Mouse (Mus musculus) heart, embryonic 10.5 days (tissue): Measurements from ENCODE around the gene Arhgap28. TPM values are rescaled to one million over a fixed set of nuclear protein-coding genes. Genes with fewer than 3 reads are reported as not detected.
A peak's percentile ranks its signal among the peaks of the same experiment; 100 is the strongest.

Source experiments
- DNase-seq: peaks from one replicate; pipeline ENCODE4 v3.0.0-alpha.2; 2017; ENCODE audit warnings: low spot score
- H3K27ac ChIP-seq: fragments of 300-500 bp; sonication (generic); 2 replicates; pipeline ENCODE4 v1.5.1; 2016; ENCODE audit warnings: mild to moderate bottlenecking
- H3K27me3 ChIP-seq: fragments of 300-500 bp; sonication (generic); 2 replicates; pipeline ENCODE4 v1.6.1; 2016; ENCODE audit warnings: mild to moderate bottlenecking; ENCODE audit not compliant: poor library complexity, insufficient read depth, severe bottlenecking
- H3K36me3 ChIP-seq: fragments of 300-500 bp; sonication (generic); 2 replicates; pipeline ENCODE4 v1.6.1; 2016; ENCODE audit warnings: mild to moderate bottlenecking, moderate library complexity
- H3K4me1 ChIP-seq: fragments of 300-500 bp; sonication (generic); 2 replicates; pipeline ENCODE4 v1.6.1; 2016; ENCODE audit warnings: mild to moderate bottlenecking
- H3K4me3 ChIP-seq: fragments of 300-500 bp; sonication (generic); 2 replicates; pipeline ENCODE4 v1.5.1; 2016; ENCODE audit warnings: mild to moderate bottlenecking, moderate library complexity
- H3K9me3 ChIP-seq: fragments of 300-500 bp; sonication (generic); 2 replicates; pipeline ENCODE4 v1.6.1; 2016; ENCODE audit warnings: mild to moderate bottlenecking, moderate library complexity
- WGBS: fragments of 180-500 bp; shearing (Covaris S2); methylation state at CpG from one replicate; pipeline ENCODE4 v1.1.7; 2016; 5-methylcytosine and 5-hydroxymethylcytosine counted together
- polyA plus RNA-seq: library from polyadenylated mRNA; unstranded; fragments of >200 nt; fragmentation: Nextera tagmentation; extraction: Ambion mirVana; gene quantifications from 2 replicates; pipeline ENCODE4 v1.2.1, GENCODE M21; 2016

Arhgap28 gene
- polyA plus RNA-seq, 1 experiment from 2014 or later: 38.1 TPM

- H3K27me3 ChIP-seq: no peaks in the 10 kb centered on the region
- H3K9me3 ChIP-seq: no peaks in the 10 kb centered on the region
- peak overlapping the region; percentile 83 for H3K4me3 ChIP-seq
- no peaks in the 10 kb centered on the region for H3K36me3 ChIP-seq
- WGBS: 4% methylated on average over 10 of the region's 10 CpGs
- DNase-seq: no peak
- peaks cover 24% of the 10 kb centered on the region for H3K4me1 ChIP-seq
- H3K27ac ChIP-seq: peak overlapping the region; percentile 94
These were observed 836 bp upstream of the Arhgap28 start for GRCm38 (mm10) chr17:68004581-68005330.

GRCm38 (mm10) chr17:68002608-68003595 is 1.0 kb downstream of the Arhgap28 start:
- Histone ChIP-seq H3K4me3 (peak overlapping the region; percentile 83), H3K36me3 (no peaks in the 10 kb centered on the region), H3K9me3 (no peaks in the 10 kb centered on the region), H3K27me3 (no peaks in the 10 kb centered on the region), H3K4me1 (peaks cover 31% of the 10 kb centered on the region), H3K27ac (peak overlapping the region; percentile 94)
- peak; percentile 31 for DNase-seq
- 33% methylated on average over 17 of the region's 17 CpGs for WGBS

- WGBS: 36% methylated on average over 8 of the region's 8 CpGs
These were observed 4.1 kb downstream of the Arhgap28 start for GRCm38 (mm10) chr17:67999801-68000200.

GRCm38 (mm10) chr17:67996769-67997155 is 7.2 kb downstream of the Arhgap28 start:
- Histone ChIP-seq H3K27ac (peak overlapping the region; percentile 74; the same call in 1 of the 2 replicates), H3K4me3 (no peak overlapping the region), H3K27me3 (no peaks in the 10 kb centered on the region), H3K9me3 (no peaks in the 10 kb centered on the region), H3K36me3 (no peaks in the 10 kb centered on the region; the same call in 1 of the 2 replicates), H3K4me1 (peaks cover 39% of the 10 kb centered on the region)
- 72% methylated on average over 7 of the region's 7 CpGs for WGBS
- DNase-seq: peak; percentile 65

More at GRCm38 (mm10) chr17:67999801-68000200, 4.1 kb downstream of the Arhgap28 start:
- DNase-seq: peak; percentile 65
- Histone ChIP-seq H3K27me3 (no peaks in the 10 kb centered on the region), H3K4me3 (no peak overlapping the region), H3K36me3 (no peaks in the 10 kb centered on the region), H3K27ac (no peak overlapping the region), H3K4me1 (peaks cover 44% of the 10 kb centered on the region), H3K9me3 (no peaks in the 10 kb centered on the region)

- Histone ChIP-seq H3K36me3 (no peaks in the 10 kb centered on the region; the same call in 1 of the 2 replicates), H3K27ac (peak overlapping the region; percentile 74; the same call in 1 of the 2 replicates), H3K4me3 (peak overlapping the region; percentile 33), H3K4me1 (peaks cover 36% of the 10 kb centered on the region), H3K27me3 (no peaks in the 10 kb centered on the region), H3K9me3 (no peaks in the 10 kb centered on the region)
- peak; percentile 77 for DNase-seq
- WGBS: 8% methylated on average over 14 of the region's 14 CpGs
These were observed 7.7 kb downstream of the Arhgap28 start for GRCm38 (mm10) chr17:67996097-67996768.

GRCm38 (mm10) chr17:67995277-67995819 is 8.6 kb downstream of the Arhgap28 start:
- DNase-seq: peak; percentile 27
- Histone ChIP-seq H3K4me1 (peaks cover 37% of the 10 kb centered on the region), H3K9me3 (no peaks in the 10 kb centered on the region), H3K36me3 (no peaks in the 10 kb centered on the region; the same call in 1 of the 2 replicates), H3K4me3 (peak overlapping the region; percentile 33), H3K27me3 (no peaks in the 10 kb centered on the region), H3K27ac (peak overlapping the region; percentile 47)
- WGBS: 75% methylated on average over 2 of the region's 2 CpGs

- peak; percentile 45 for DNase-seq
- H3K27me3 ChIP-seq: no peaks in the 10 kb centered on the region
- WGBS: 68% methylated on average over 7 of the region's 7 CpGs
- H3K4me3 ChIP-seq: no peak overlapping the region
- no peak overlapping the region for H3K27ac ChIP-seq
- no peaks in the 10 kb centered on the region; the same call in 1 of the 2 replicates for H3K36me3 ChIP-seq
- H3K4me1 ChIP-seq: peaks cover 39% of the 10 kb centered on the region
- H3K9me3 ChIP-seq: no peaks in the 10 kb centered on the region
These were observed 9.1 kb downstream of the Arhgap28 start for GRCm38 (mm10) chr17:67994861-67995260.

GRCm38 (mm10) chr17:67993371-67994045 is 10.4 kb downstream of the Arhgap28 start:
- Histone ChIP-seq H3K9me3 (no peaks in the 10 kb centered on the region), H3K4me3 (no peak overlapping the region), H3K27ac (no peak overlapping the region), H3K4me1 (peaks cover 45% of the 10 kb centered on the region), H3K27me3 (no peaks in the 10 kb centered on the region), H3K36me3 (no peaks in the 10 kb centered on the region; the same call in 1 of the 2 replicates)
- DNase-seq: peak; percentile 70
- 89% methylated on average over 2 of the region's 2 CpGs for WGBS

GRCm38 (mm10) chr17:67989716-67990115 is 14.2 kb downstream of the Arhgap28 start:
- H3K27ac ChIP-seq: peak overlapping the region; percentile 53
- H3K36me3 ChIP-seq: no peaks in the 10 kb centered on the region; the same call in 1 of the 2 replicates
- peak overlapping the region; percentile 40 for H3K4me3 ChIP-seq
- no peak for DNase-seq
- H3K4me1 ChIP-seq: peaks cover 46% of the 10 kb centered on the region
- no peaks in the 10 kb centered on the region for H3K27me3 ChIP-seq
- no peaks in the 10 kb centered on the region for H3K9me3 ChIP-seq
- 11% methylated on average over 5 of the region's 5 CpGs for WGBS

- H3K27ac ChIP-seq: peak overlapping the region; percentile 53
- peak; percentile 90 for DNase-seq
- H3K4me1 ChIP-seq: peaks cover 46% of the 10 kb centered on the region
- H3K36me3 ChIP-seq: no peaks in the 10 kb centered on the region; the same call in 1 of the 2 replicates
- no peaks in the 10 kb centered on the region for H3K9me3 ChIP-seq
- peak overlapping the region; percentile 40 for H3K4me3 ChIP-seq
- WGBS: 7% methylated on average over 15 of the region's 15 CpGs
- H3K27me3 ChIP-seq: no peaks in the 10 kb centered on the region
These were observed 14.8 kb downstream of the Arhgap28 start for GRCm38 (mm10) chr17:67988920-67989621.

- H3K27me3 ChIP-seq: no peaks in the 10 kb centered on the region
- H3K4me3 ChIP-seq: no peak overlapping the region
- no peaks in the 10 kb centered on the region for H3K9me3 ChIP-seq
- DNase-seq: peak; percentile 43
- H3K27ac ChIP-seq: no peak overlapping the region
- no peaks in the 10 kb centered on the region for H3K36me3 ChIP-seq
- peaks cover 45% of the 10 kb centered on the region for H3K4me1 ChIP-seq
- WGBS: 12% methylated on average over 4 of the region's 4 CpGs
These were observed 18.4 kb downstream of the Arhgap28 start for GRCm38 (mm10) chr17:67985532-67985931.
